Mouse (Mus musculus): ENCODE results near the gene Heg1.

The Heg1 gene

DNA sequence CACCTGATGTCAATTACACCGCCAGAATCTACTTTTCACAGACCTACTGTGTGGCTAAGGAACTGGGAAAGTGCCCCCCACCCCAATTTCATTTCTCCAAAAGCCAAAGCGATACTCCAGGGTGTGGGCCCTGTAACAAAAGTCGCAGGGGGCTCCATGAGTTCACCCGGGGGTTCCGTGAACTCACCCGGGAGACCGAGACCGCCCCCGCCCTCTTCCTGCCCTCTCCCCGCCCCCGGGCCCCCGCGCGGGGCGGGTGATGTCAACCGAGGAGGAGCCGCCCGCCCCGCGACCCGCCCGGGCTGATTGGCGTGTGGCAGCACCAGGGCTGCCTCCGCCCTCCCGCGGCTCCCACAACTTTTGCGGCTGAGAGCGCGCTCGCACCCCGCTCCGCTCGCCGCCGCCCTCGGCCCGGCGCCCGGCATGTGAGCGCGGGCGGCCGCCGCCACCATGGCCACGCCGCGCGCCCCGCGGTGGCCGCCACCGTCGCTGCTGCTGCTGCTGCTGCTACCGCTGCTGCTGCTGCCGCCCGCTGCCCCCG is at the start of gene Heg1:
Gene Heg1, plus strand, starts transcription at position 209 of the 541 bp plus-strand sequence.
- peak; percentile 32 for DNase-seq (ENCODE audit: low read depth, low spot score)

- DNase-seq (ENCODE audit: low read depth, low spot score), result no peak
Observed at GRCm38 (mm10) chr16:33635836-33636595, 48.2 kb upstream of the Heg1 start.

GRCm38 (mm10) chr16:33641779-33642178 is 42.4 kb upstream of the Heg1 start:
- DNase-seq (ENCODE audit: low read depth, low spot score), result no peak

DNA sequence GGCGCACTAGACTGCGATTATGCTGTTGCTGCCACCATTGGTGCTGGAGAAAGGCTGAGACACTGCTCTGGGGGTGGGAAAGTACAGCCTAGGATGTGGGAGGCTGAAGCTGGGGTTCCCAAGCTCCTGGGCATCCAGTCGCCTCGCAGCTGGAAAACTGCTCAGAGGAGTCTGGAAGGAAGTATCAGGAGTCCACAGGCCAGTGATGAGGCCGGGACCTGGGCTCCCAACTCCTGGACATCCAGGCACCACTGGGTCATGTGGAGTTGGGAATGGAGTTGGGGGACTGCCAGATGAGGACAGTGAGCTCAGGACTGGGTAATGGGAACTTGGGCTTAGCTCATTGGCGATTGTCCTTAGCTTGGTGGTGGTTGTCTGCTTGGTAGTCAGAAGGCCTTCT is 31.1 kb upstream of the Heg1 start:
- DNase-seq (ENCODE audit: low read depth, low spot score), result no peak

- DNase-seq (ENCODE audit: low read depth, low spot score), result no peak
Observed at GRCm38 (mm10) chr16:33655443-33655842, 28.7 kb upstream of the Heg1 start.

GRCm38 (mm10) chr16:33657191-33657590 is 27.0 kb upstream of the Heg1 start:
- no peak for DNase-seq (ENCODE audit: low read depth, low spot score)

DNA sequence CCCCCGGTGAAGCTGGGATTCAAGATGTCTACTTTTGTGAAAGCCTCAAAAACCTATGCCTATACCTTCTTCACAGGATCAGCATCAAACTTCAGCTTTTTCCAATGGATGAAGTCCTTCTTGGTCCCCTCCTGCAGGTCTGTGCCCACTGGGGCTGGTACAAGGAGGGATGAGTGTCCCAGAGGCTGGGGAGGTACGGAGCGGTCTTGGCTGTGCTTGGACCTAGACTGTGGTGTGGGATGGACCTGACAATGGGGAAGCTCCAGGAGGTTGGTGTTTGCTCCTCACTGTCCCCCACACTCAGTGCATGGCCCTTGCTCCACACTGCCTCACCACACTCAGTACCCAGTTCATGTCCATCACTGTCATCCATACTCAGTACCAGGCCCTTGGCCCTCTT is 26.0 kb upstream of the Heg1 start:
- no peak for DNase-seq (ENCODE audit: low read depth, low spot score)

GRCm38 (mm10) chr16:33659521-33659920 is 24.6 kb upstream of the Heg1 start:
- DNase-seq (ENCODE audit: low read depth, low spot score), result no peak

DNA sequence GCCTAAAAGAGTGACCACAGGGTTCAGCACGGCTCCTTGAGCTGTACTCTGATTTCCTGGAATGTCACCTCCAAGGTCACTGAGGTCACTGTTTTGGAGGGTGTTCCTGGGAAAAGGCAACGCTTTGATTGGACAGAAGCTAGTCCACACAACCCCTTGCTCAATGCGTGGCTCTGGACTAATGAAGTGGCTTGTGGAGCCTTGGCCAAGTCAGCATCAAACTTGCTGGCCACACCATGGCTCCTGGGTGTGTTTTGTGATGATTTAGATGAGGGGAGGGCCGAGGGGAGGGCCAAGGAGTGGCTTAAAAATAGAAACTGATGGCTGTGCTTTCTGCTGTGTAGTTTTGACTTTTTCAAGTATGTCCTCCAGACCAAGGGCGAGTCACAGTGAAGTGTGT is 24.0 kb upstream of the Heg1 start:
- no peak for DNase-seq (ENCODE audit: low read depth, low spot score)

GRCm38 (mm10) chr16:33662841-33663240 is 21.3 kb upstream of the Heg1 start:
- no peak for DNase-seq (ENCODE audit: low read depth, low spot score)

DNA sequence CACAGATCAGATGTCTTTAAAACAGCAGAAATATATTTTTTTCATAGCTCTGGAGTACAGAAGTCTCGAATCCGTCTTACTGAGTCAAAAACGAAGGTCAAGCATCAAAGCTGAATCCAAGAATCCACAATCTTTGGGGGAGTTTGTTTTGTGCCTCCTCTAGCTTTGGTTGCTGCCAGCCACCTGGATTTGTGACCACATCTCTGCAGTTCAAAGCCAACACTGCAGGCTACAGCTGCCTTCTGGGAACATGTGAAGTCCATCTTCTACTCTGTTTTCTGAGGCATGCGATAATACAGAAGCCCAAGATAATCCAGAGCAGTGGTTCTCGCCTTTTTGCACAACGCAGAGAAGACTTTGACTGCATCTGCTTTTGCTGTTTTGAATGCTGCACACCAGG is 17.9 kb upstream of the Heg1 start:
- DNase-seq (ENCODE audit: low read depth, low spot score), result no peak

DNA sequence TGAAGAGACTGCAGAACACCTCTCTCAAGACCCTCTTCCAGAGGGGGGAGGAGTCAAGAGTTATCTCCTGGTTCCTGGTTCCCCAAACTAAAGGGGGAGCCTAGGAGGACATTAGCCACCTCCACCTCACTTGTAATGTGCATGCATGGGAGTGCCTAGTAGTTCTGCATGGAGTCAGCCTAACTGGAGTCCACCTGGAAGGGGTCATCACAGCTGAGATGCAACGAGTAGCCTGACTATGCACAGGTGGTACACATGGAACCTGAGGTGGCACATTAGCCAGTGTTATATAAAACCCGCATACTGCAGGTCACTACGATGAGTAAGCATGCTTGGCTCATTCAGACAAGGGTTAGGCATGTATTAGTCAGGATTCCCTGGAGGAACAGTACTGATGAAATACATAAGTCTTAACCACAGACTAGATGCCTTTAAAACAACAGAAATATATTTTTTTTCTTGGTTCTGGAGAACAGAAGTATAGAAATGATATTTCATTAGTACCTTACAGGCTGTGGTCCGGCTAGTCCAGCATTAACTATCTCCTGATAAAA is 17.1 kb upstream of the Heg1 start:
- no peak for DNase-seq (ENCODE audit: low read depth, low spot score)

- no peak for DNase-seq (ENCODE audit: low read depth, low spot score)
Observed at GRCm38 (mm10) chr16:33668448-33668847, 15.7 kb upstream of the Heg1 start.

- DNase-seq (ENCODE audit: low read depth, low spot score), result no peak
Observed at GRCm38 (mm10) chr16:33669072-33669471, 15.1 kb upstream of the Heg1 start.

DNA sequence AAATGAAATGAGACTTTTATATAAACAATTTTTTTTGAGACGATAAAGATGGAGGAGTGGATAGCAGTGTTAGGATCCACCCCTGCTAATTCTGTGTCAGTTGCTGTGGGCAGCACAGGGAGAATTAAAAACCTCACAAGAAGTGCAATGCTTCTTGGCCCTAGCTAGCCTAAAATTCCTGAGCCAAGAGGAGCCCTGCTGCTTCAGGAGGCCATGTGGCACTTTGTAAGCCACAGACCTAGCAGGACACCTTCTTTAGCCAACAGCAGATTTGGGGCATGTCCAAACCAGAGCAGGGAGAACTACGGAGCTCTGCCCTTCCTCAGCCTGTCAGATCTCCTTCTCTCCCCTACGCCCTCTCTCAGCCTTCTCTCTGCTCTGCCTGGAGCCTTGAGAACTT is 13.8 kb upstream of the Heg1 start:
- DNase-seq (ENCODE audit: low read depth, low spot score), result no peak

- no peak for DNase-seq (ENCODE audit: low read depth, low spot score)
Observed at GRCm38 (mm10) chr16:33670933-33671332, 13.2 kb upstream of the Heg1 start.

DNA sequence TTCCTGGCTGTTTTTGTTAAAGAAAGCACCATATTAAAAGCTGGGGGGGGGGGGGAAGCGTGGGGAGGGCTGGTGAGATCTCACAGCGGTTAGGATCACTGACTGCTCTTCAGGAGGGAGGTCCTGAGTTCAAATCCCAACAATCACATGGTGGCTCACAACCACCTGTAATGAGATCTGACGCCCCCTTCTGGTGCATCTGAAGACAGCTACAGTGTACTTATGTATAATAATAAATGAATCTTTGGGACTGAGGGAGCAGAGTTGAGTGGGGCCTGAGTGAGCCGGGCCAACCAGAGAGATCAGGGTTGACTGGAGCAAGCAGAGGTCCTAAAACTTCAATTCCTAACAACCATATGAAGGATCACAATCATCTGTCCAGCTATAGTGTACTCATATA is 12.0 kb upstream of the Heg1 start:
- DNase-seq (ENCODE audit: low read depth, low spot score), result no peak

DNA sequence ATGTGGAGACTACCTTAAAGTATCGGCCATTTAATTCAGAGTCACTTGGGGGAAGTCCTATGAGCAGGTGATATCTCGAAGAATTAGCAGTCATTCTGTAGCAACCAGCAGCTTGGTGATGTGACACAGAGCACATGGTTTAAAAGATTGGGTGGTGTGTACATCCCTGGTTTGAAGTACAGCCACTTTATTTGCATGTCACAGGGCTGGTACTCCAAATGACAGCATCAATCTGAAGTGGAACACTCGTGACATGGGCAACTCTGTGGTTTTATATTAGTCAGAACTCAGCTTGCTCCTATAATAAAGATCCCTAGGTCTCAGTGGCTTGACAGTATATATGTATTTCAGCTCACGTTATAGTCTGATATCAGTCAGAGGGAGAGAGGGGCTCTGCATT is 11.5 kb upstream of the Heg1 start:
- no peak for DNase-seq (ENCODE audit: low read depth, low spot score)

- no peak for DNase-seq (ENCODE audit: low read depth, low spot score)
Observed at GRCm38 (mm10) chr16:33673530-33674109, 10.6 kb upstream of the Heg1 start.

DNA sequence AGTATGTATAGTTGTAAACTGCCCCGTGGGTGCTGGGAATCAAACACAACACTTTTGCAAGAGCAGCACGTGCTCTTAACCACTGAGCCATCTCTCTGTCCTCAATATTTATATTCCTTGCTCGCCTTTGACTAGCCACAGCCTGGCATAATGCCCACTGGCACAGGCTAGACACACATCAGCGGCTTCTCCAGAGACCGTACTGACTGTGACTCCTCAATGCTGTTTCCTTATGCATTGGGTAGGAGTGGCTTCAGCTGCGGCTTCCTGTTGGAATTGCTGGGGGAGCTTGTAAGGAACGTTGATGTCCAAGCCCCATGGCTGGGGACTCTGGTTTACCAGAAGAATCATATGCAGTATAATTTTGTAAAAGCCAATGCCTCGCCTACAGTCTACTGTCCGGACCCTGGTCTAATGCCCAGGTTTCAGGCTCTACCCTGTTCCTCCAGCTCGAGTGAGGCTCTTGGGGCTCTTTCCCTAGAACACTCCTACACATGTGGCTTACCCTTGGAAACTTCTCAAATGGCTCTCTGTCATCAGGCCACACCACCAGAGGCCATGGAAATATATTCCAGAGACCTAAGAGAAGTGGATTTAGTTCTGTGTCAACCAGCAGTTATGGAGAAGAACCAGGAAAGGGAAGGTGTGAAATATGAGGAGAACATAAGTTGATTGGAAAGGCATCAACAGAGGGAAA is 8.9 kb upstream of the Heg1 start:
- no peak for DNase-seq (ENCODE audit: low read depth, low spot score)

DNA sequence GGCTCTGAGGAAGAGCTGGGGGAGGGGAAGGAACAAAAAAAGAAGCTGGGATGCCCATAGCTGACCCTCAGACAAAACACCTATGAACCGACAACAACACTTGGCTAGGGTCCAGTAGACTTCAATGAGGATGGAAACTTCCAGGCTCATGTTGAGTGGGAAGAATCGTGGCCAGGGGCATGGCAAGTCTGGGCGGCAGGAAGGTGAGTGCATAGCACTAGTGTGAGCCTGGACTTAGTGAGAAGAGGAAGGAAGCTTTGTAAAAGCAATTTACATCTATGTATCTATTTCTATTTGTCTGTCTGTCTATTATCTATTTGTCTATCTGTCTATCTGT is 8.4 kb upstream of the Heg1 start:
- no peak for DNase-seq (ENCODE audit: low read depth, low spot score)

All from forelimb bud, embryonic 11.5 days (tissue).